Mouse (Mus musculus): ENCODE results near the gene Zkscan5. TPM values are rescaled to one million over a fixed set of nuclear protein-coding genes. Genes with fewer than 3 reads are reported as not detected.

Zkscan5 gene
- polyA plus RNA-seq, 1 experiment from 2014 or later: 15.4 TPM

DNA sequence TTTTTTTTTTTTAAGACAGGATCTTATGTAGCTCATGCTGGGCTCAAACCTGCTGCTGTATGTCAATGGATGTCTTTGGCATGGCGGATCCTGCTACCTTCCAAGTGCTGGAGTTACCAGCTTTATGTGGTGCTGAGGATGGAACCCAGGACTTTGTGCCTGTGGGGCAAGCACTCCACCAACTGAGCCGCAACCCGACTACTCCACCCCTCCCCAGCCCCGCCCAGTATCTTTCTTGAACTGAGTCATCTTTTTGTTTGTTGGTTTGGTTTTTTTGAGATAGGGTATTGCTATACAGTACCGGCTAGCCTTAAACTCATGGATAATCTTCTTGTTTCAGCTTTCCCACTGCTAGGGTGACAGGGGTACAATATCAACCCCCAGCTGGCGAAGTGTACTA lies 14.9 kb upstream of the Zkscan5 start:
- H3K9ac ChIP-seq (ENCODE audit: low read depth, low read length): no peak overlapping the region
- no peaks in the 10 kb centered on the region for H3K27me3 ChIP-seq (ENCODE audit: control insufficient read depth, insufficient read depth, low read length)
- DNase-seq (ENCODE audit: low spot score) (no peak), ATAC-seq (ENCODE audit: low FRiP score) (no peak)
- no peak overlapping the region; the same call in 1 of the 2 replicates for H3K4me3 ChIP-seq (ENCODE audit: low read depth, low read length)
- peaks cover 13% of the 10 kb centered on the region; the same call in 1 of the 2 replicates for H3K36me3 ChIP-seq (ENCODE audit: control insufficient read depth, insufficient read depth, low read length)
- H3K4me1 ChIP-seq (replicated peaks; ENCODE audit: control insufficient read depth, insufficient read depth, low read length): 0 out of 2 replicates have a peak, but pooled peaks cover 2% of the 10 kb centered on the region
- no peak overlapping the region for H3K4me2 ChIP-seq (replicated peaks; ENCODE audit: low read depth, low read length)
- no peak overlapping the region for H3K27ac ChIP-seq (ENCODE audit: low read depth, low read length)
- H3K9me3 ChIP-seq (ENCODE audit: control insufficient read depth, low read length): no peaks in the 10 kb centered on the region
- whole genome bisulfite sequencing: 94% methylated on average over 6 of the region's 6 CpGs

DNA sequence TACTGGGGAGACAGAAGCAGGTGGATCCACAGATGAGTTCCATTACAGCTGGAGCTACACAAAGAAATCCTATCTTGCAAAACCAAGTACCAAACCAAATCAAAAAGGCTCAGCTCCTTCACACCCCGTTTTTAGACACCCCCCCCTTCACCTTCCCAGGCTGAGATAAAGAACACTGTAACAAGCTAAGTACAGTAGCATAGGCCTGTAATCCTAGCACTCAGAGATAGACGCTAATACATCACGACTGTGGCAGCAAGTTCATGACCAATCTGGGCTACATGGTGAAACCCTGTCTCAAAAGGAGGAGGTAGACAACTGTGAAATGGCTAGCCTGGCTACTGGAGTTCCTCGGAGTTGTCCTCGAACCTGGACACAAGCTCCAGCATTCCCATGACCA lies 14.0 kb upstream of the Zkscan5 start:
- Histone ChIP-seq H3K4me2 (replicated peaks; ENCODE audit: low read depth, low read length) (peak overlapping the region; percentile 72), H3K9me3 (ENCODE audit: control insufficient read depth, low read length) (no peaks in the 10 kb centered on the region), H3K27me3 (ENCODE audit: control insufficient read depth, insufficient read depth, low read length) (no peaks in the 10 kb centered on the region), H3K4me3 (ENCODE audit: low read depth, low read length) (peak overlapping the region; percentile 72), H3K36me3 (ENCODE audit: control insufficient read depth, insufficient read depth, low read length) (peaks cover 9% of the 10 kb centered on the region; the same call in 1 of the 2 replicates), H3K27ac (ENCODE audit: low read depth, low read length) (no peak overlapping the region), H3K9ac (ENCODE audit: low read depth, low read length) (peak overlapping the region; percentile 92), H3K4me1 (replicated peaks; ENCODE audit: control insufficient read depth, insufficient read depth, low read length) (0 out of 2 replicates have a peak, but pooled peaks cover 2% of the 10 kb centered on the region)
- 58% methylated on average over 5 of the region's 5 CpGs for WGBS
- DNase-seq (ENCODE audit: low spot score) (no peak), ATAC-seq (ENCODE audit: low FRiP score) (no peak)

DNA sequence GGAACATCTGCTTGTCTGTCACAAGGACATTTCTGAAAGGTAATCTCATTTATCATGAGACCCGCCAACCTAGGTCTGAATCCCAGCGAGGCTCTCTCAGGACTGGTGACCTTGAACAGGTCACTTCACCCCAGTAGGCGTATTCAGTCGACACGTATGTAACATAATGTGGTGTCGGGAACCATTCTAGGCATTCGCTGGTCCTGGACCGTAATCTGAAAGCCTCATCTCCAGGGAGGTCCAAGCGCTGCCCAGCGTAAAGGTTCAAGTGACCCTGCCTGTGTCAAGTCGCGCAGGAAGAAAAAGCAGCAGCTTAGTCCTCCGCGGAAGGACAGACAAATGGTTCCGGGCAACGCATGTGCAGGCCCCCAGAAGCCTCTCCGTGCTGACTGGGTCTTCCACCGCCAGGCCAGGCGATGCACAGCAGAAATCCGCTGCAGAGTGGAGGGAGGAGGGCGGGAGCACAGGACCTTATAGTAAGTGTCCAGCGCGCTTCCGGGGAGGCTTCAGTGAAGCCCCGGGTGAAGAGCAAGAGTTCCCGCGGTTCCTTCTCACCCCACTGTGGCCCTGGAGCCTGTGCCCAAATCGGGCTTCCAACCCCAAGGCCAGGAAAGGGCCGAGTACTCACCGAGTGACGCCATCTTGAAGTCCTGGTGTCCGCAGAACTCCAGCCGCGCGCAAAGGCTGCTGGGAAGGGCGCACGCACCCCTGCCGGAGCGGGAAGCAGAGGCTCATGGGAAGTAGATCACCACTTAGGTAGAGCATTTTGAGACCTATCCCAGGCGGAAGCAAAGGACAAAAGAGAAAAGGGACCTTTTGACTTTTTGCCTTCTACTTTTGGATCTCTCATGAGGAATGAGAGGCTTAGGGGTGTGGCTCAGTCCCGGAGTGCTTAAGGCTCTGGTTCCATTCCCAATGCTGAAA lies 13.2 kb upstream of the Zkscan5 start:
- H3K4me2 ChIP-seq (replicated peaks; ENCODE audit: low read depth, low read length): peak overlapping the region; percentile 72
- H3K4me3 ChIP-seq (ENCODE audit: low read depth, low read length): peak overlapping the region; percentile 72
- peak overlapping the region; percentile 73 for H3K27ac ChIP-seq (ENCODE audit: low read depth, low read length)
- H3K27me3 ChIP-seq (ENCODE audit: control insufficient read depth, insufficient read depth, low read length): no peaks in the 10 kb centered on the region
- peak; percentile 93 for DNase-seq (ENCODE audit: low spot score)
- peak overlapping the region; percentile 92 for H3K9ac ChIP-seq (ENCODE audit: low read depth, low read length)
- peak; percentile 91 for ATAC-seq (ENCODE audit: low FRiP score)
- no peaks in the 10 kb centered on the region for H3K9me3 ChIP-seq (ENCODE audit: control insufficient read depth, low read length)
- 0 out of 2 replicates have a peak, but pooled peaks cover 2% of the 10 kb centered on the region for H3K4me1 ChIP-seq (replicated peaks; ENCODE audit: control insufficient read depth, insufficient read depth, low read length)
- peaks cover 9% of the 10 kb centered on the region; the same call in 1 of the 2 replicates for H3K36me3 ChIP-seq (ENCODE audit: control insufficient read depth, insufficient read depth, low read length)
- under 1% methylated on average over 41 of the region's 41 CpGs for WGBS

DNA sequence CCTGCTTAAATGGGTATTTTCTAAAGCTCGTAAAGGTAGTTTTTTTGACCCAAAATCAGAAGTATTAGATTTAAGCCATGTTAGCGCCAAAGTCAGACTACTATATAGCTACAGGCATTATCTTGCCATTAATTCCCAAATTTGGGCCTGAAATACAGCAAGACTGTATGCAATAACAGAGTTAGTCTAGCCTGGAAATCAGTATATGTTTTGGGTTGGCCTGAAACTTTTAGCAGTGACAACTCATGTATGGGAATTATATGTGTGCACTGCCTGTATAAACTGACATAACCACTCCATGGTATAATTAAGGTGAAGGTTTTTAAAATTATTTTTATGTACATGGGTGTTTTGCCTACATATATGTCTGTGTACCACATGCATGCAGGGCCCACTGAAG lies 12.4 kb upstream of the Zkscan5 start, which contains the start of gene Atp5j2:
TSS of gene Atp5j2 (minus strand) at position 101 of the 400 bp plus-strand sequence.
- H3K27me3 ChIP-seq (ENCODE audit: control insufficient read depth, insufficient read depth, low read length): no peaks in the 10 kb centered on the region
- H3K9me3 ChIP-seq (ENCODE audit: control insufficient read depth, low read length): no peaks in the 10 kb centered on the region
- ATAC-seq (ENCODE audit: low FRiP score) (no peak), DNase-seq (ENCODE audit: low spot score) (no peak)
- WGBS: 88% methylated on average over 2 of the region's 2 CpGs
- H3K27ac ChIP-seq (ENCODE audit: low read depth, low read length): peak within 1 kb of the TSS; percentile 73
- peak within 1 kb of the TSS; percentile 92 for H3K9ac ChIP-seq (ENCODE audit: low read depth, low read length)
- peak within 1 kb of the TSS; percentile 72 for H3K4me3 ChIP-seq (ENCODE audit: low read depth, low read length)
- H3K36me3 ChIP-seq (ENCODE audit: control insufficient read depth, insufficient read depth, low read length): peaks cover 8% of the 10 kb centered on the region; the same call in 1 of the 2 replicates
- H3K4me2 ChIP-seq (replicated peaks; ENCODE audit: low read depth, low read length): peak within 1 kb of the TSS; percentile 72
- 0 out of 2 replicates have a peak, but pooled peaks cover 2% of the 10 kb centered on the region for H3K4me1 ChIP-seq (replicated peaks; ENCODE audit: control insufficient read depth, insufficient read depth, low read length)

DNA sequence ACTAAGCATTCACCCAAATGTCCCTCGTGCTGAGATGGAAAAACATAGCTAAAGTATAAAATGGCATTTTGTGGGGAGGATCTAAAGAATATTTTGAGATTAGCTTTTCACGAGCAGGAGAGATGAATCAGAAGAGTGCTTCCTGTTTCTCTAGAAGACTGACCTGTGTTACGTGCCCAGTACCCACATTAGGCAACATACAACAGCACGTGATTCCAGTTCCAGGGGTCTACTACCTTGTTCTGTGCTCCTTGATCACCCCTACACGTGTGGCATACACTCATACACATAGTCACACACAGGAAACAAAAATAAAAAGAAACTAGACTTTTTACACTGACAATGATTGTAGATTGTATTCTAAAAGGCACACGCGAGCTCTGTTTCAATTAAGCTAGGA lies 4.0 kb upstream of the Zkscan5 start:
- Histone ChIP-seq H3K4me3 (ENCODE audit: low read depth, low read length) (no peak overlapping the region; the same call in 1 of the 2 replicates), H3K4me2 (replicated peaks; ENCODE audit: low read depth, low read length) (no peak overlapping the region), H3K4me1 (replicated peaks; ENCODE audit: control insufficient read depth, insufficient read depth, low read length) (peaks cover 3% of the 10 kb centered on the region), H3K9ac (ENCODE audit: low read depth, low read length) (no peak overlapping the region), H3K27ac (ENCODE audit: low read depth, low read length) (no peak overlapping the region), H3K36me3 (ENCODE audit: control insufficient read depth, insufficient read depth, low read length) (0 out of 2 replicates have a peak, but pooled peaks cover 3% of the 10 kb centered on the region), H3K9me3 (ENCODE audit: control insufficient read depth, low read length) (no peaks in the 10 kb centered on the region), H3K27me3 (ENCODE audit: control insufficient read depth, insufficient read depth, low read length) (no peaks in the 10 kb centered on the region)
- no peak for DNase-seq (ENCODE audit: low spot score)
- 79% methylated on average over 7 of the region's 7 CpGs for WGBS
- ATAC-seq (ENCODE audit: low FRiP score): no peak

DNA sequence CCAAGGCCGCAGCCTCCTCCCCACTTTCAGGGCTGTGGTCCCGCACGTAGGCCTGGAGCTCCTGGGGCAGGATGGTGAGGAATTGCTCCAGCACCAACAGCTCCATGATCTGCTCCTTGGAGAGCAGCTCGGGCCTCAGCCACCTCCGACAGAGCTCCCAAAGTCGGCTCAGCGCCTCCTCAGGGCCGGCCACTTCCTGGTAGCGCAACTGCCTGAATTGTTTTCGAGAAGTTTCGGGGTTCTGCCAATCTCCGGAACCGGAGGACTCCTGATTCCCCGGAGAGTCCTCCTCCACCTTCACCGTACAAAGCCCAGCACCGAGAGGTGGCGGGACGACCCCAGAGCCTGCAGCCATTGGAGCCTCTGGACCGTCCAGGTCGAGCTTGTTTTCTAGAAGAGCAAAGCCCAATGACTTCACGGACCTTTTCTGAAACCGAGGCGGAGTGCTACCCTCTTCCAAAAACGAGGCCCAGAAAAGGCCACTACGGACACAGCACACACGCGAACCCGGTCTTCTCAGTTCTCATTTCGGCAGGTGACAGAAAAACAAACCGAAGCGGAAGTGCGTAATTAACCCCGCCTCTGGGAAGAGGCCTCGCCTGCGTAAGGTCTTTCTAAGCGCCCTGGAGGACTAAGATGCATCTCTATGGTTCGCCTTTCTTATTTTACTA lies 2.9 kb upstream of the Zkscan5 start, which contains the start of gene Zkscan14:
TSS of gene Zkscan14 (minus strand) at position 548 of the 671 bp plus-strand sequence.
- Histone ChIP-seq H3K36me3 (ENCODE audit: control insufficient read depth, insufficient read depth, low read length) (no peaks in the 10 kb centered on the region), H3K27ac (ENCODE audit: low read depth, low read length) (no peak within 1 kb of the TSS), H3K4me3 (ENCODE audit: low read depth, low read length) (peak within 1 kb of the TSS; percentile 80), H3K4me1 (replicated peaks; ENCODE audit: control insufficient read depth, insufficient read depth, low read length) (peaks cover 4% of the 10 kb centered on the region), H3K9ac (ENCODE audit: low read depth, low read length) (peak within 1 kb of the TSS; percentile 72), H3K9me3 (ENCODE audit: control insufficient read depth, low read length) (no peaks in the 10 kb centered on the region), H3K27me3 (ENCODE audit: control insufficient read depth, insufficient read depth, low read length) (no peaks in the 10 kb centered on the region), H3K4me2 (replicated peaks; ENCODE audit: low read depth, low read length) (peak within 1 kb of the TSS; percentile 95)
- WGBS: 2% methylated on average over 37 of the region's 37 CpGs
- DNase-seq (ENCODE audit: low spot score) (peak; percentile 85), ATAC-seq (ENCODE audit: low FRiP score) (peak; percentile 17; the same call in 1 of the 2 replicates)

DNA sequence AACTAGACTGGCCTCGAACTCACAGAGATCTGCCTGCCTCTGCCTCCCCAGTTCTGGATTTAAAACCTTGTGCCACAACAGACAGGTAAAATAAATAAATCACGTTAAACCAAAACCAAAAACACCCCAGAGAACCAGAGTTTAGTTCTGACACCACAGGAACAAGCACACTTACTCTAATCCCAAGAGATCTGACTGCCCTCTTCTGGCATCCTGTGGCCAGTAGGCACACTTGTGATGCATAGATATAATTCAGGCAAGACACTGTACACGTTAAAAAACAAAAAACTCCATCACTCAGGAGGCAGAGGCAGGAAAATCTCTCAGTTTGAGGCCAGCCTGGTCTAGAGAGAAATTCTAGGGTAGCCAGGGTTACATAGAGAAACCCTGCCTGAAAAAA lies 1.9 kb upstream of the Zkscan5 start:
- DNase-seq (ENCODE audit: low spot score) (no peak), ATAC-seq (ENCODE audit: low FRiP score) (no peak)
- Histone ChIP-seq H3K4me1 (replicated peaks; ENCODE audit: control insufficient read depth, insufficient read depth, low read length) (peaks cover 4% of the 10 kb centered on the region), H3K36me3 (ENCODE audit: control insufficient read depth, insufficient read depth, low read length) (no peaks in the 10 kb centered on the region), H3K27ac (ENCODE audit: low read depth, low read length) (no peak overlapping the region), H3K9ac (ENCODE audit: low read depth, low read length) (no peak overlapping the region), H3K9me3 (ENCODE audit: control insufficient read depth, low read length) (no peaks in the 10 kb centered on the region), H3K4me2 (replicated peaks; ENCODE audit: low read depth, low read length) (no peak overlapping the region), H3K4me3 (ENCODE audit: low read depth, low read length) (no peak overlapping the region), H3K27me3 (ENCODE audit: control insufficient read depth, insufficient read depth, low read length) (no peaks in the 10 kb centered on the region)
- 49% methylated on average over 3 of the region's 3 CpGs for WGBS

DNA sequence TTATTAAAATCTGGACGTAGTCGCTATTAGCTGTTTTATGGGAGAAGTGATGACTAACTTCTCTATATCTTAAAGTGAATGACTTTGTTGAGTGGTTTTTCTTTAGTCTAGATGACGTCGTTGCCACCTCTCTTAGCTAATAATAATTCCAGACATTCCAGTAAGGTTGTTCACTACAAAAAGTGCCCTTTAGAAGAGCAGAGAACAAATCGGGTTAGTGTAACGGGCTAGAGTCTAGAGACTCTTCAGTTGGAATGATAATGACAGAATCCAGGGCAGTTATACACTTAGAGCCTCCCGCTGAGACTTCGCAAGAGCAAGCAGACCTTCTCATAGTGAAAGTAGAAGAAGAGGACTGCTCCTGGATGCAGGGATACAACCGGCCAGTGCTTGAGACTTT lies 679 bp downstream of the Zkscan5 start:
- H3K9me3 ChIP-seq (ENCODE audit: control insufficient read depth, low read length): no peaks in the 10 kb centered on the region
- H3K4me3 ChIP-seq (ENCODE audit: low read depth, low read length): peak overlapping the region; percentile 48
- H3K4me2 ChIP-seq (replicated peaks; ENCODE audit: low read depth, low read length): peak overlapping the region; percentile 38
- no peaks in the 10 kb centered on the region for H3K36me3 ChIP-seq (ENCODE audit: control insufficient read depth, insufficient read depth, low read length)
- no peak overlapping the region for H3K27ac ChIP-seq (ENCODE audit: low read depth, low read length)
- no peak for ATAC-seq (ENCODE audit: low FRiP score)
- H3K27me3 ChIP-seq (ENCODE audit: control insufficient read depth, insufficient read depth, low read length): no peaks in the 10 kb centered on the region
- 26% methylated on average over 9 of the region's 9 CpGs for WGBS
- DNase-seq (ENCODE audit: low spot score): no peak
- H3K9ac ChIP-seq (ENCODE audit: low read depth, low read length): peak overlapping the region; percentile 7; the same call in 1 of the 2 replicates
- H3K4me1 ChIP-seq (replicated peaks; ENCODE audit: control insufficient read depth, insufficient read depth, low read length): peaks cover 4% of the 10 kb centered on the region

All from hindbrain, embryonic 11.5 days (tissue).